1 mouse cellular context compared by ENCODE assay signal in the genomic region with DNA sequence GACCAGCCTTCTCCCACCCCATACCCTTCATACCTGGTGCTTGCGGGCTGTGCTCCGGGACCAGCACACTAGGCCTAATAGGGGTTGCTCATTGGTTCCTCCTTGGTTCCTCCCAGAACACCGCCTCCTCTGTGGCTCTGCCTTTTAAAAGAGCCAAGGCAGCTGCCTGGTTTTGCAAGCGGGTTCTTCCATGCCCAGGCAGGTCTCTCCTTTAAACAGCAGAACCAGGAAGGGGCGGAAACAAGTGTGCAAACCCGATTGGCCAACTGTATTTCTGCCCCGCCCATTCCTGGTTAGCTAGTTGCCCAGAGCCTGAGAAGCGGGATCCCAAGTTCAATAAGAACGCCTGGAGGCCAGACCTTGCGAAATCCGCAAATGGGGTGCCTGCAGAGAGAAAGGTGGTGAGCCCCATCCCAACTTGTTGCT.
TF ChIP-seq lines count a peak whose summit lies in the region.

Gcdh (minus strand) TSS at position 213 of the 426 bp plus-strand sequence.

TF ChIP-seq in CH12.LX, 34 proteins besides CTCF, POLR2A, EP300 and RAD21 (continued from another document):
- TF ChIP-seq MEF2A (IDR thresholded peaks at IDR 0.05; ENCODE audit: borderline replicate concordance, low read depth, low read length) (no peak; the same call in 1 of the 2 replicates), NRF1 (IDR thresholded peaks at IDR 0.05; ENCODE audit: low read depth, low read length) (no peak), SMC3 (IDR thresholded peaks at IDR 0.05; ENCODE audit: low read depth, low read length) (no peak), CHD1 (IDR thresholded peaks at IDR 0.05; ENCODE audit: low read depth, low read length) (no peak), ELF1 (IDR thresholded peaks at IDR 0.05; ENCODE audit: low read depth, low read length) (peak; percentile 96), ZC3H11A (IDR thresholded peaks at IDR 0.05; ENCODE audit: low read depth, low read length) (peak; percentile 7; the same call in 1 of the 2 replicates), ZMIZ1 (IDR thresholded peaks at IDR 0.05; ENCODE audit: low read depth, low read length) (no peak), MAZ (IDR thresholded peaks at IDR 0.05; ENCODE audit: low read depth, low read length) (no peak), JUND (conservative IDR thresholded peaks at IDR 0.05; ENCODE audit: low read depth, low read length) (no peak), JUN (IDR thresholded peaks at IDR 0.05; ENCODE audit: insufficient read depth, low read depth, low read length) (no peak), IRF4 (IDR thresholded peaks at IDR 0.05; ENCODE audit: low read depth, low read length) (peak; percentile 6; the same call in 1 of the 2 replicates), MYC (IDR thresholded peaks at IDR 0.05; ENCODE audit: low read depth, low read length) (no peak), HCFC1 (IDR thresholded peaks at IDR 0.05; ENCODE audit: low read depth, low read length) (peak; percentile 75), SIN3A (IDR thresholded peaks at IDR 0.05; ENCODE audit: low read length) (peak; percentile 99), TCF12 (IDR thresholded peaks at IDR 0.05; ENCODE audit: low read depth, low read length) (no peak; the same call in 1 of the 2 replicates), E2F4 (IDR thresholded peaks at IDR 0.05; ENCODE audit: insufficient replicate concordance, low read depth, low read length) (no peak)
